Mouse (Mus musculus): ENCODE data around the gene Rgs17. TPM values are rescaled to one million over a fixed set of nuclear protein-coding genes. Genes with fewer than 3 reads are reported as not detected.
A peak's percentile ranks its signal among the peaks of the same experiment; 100 is the strongest.

The Rgs17 gene
- polyA plus RNA-seq, 1 experiment from 2014 or later: 3.0 TPM

- WGBS: 92% methylated on average over 8 of the region's 8 CpGs
- H3K4me3 ChIP-seq (ENCODE audit: low read depth, low read length): no peak overlapping the region
- H3K9ac ChIP-seq (ENCODE audit: low read length): no peak overlapping the region
- H3K4me2 ChIP-seq: no peak overlapping the region
- H3K4me1 ChIP-seq (ENCODE audit: control insufficient read depth, insufficient read depth, low read length): no peaks in the 10 kb centered on the region
- DNase-seq (ENCODE audit: low spot score, missing footprints): no peak
- H3K9me3 ChIP-seq (ENCODE audit: control insufficient read depth, low read length): no peaks in the 10 kb centered on the region
- H3K27ac ChIP-seq (ENCODE audit: low read depth, low read length): no peak overlapping the region
- ATAC-seq (ENCODE audit: low FRiP score): no peak
- no peaks in the 10 kb centered on the region for H3K27me3 ChIP-seq (ENCODE audit: control insufficient read depth, insufficient read depth, low read length)
- H3K36me3 ChIP-seq (ENCODE audit: control insufficient read depth, insufficient read depth, low read length): no peaks in the 10 kb centered on the region
Observed at GRCm38 (mm10) chr10:5853290-5853868, 68.8 kb downstream of the Rgs17 start.

GRCm38 (mm10) chr10:5846939-5847338, 75.3 kb downstream of the Rgs17 start:
- no peak overlapping the region for H3K27ac ChIP-seq (ENCODE audit: low read depth, low read length)
- no peaks in the 10 kb centered on the region for H3K4me1 ChIP-seq (ENCODE audit: control insufficient read depth, insufficient read depth, low read length)
- no peaks in the 10 kb centered on the region for H3K9me3 ChIP-seq (ENCODE audit: control insufficient read depth, low read length)
- no peaks in the 10 kb centered on the region for H3K27me3 ChIP-seq (ENCODE audit: control insufficient read depth, insufficient read depth, low read length)
- H3K4me2 ChIP-seq: no peak overlapping the region
- 40% methylated on average over 2 of the region's 2 CpGs for WGBS
- DNase-seq (ENCODE audit: low spot score, missing footprints) (peak; percentile 84), ATAC-seq (ENCODE audit: low FRiP score) (no peak)
- no peak overlapping the region for H3K4me3 ChIP-seq (ENCODE audit: low read depth, low read length)
- no peaks in the 10 kb centered on the region for H3K36me3 ChIP-seq (ENCODE audit: control insufficient read depth, insufficient read depth, low read length)
- no peak overlapping the region for H3K9ac ChIP-seq (ENCODE audit: low read length)

- Histone ChIP-seq H3K36me3 (ENCODE audit: control insufficient read depth, insufficient read depth, low read length) (no peaks in the 10 kb centered on the region), H3K27me3 (ENCODE audit: control insufficient read depth, insufficient read depth, low read length) (no peaks in the 10 kb centered on the region), H3K27ac (ENCODE audit: low read depth, low read length) (no peak overlapping the region), H3K9ac (ENCODE audit: low read length) (no peak overlapping the region), H3K4me1 (ENCODE audit: control insufficient read depth, insufficient read depth, low read length) (no peaks in the 10 kb centered on the region), H3K4me2 (no peak overlapping the region), H3K9me3 (ENCODE audit: control insufficient read depth, low read length) (no peaks in the 10 kb centered on the region), H3K4me3 (ENCODE audit: low read depth, low read length) (no peak overlapping the region)
- WGBS: 82% methylated on average over 4 of the region's 4 CpGs
- DNase-seq (ENCODE audit: low spot score, missing footprints) (no peak), ATAC-seq (ENCODE audit: low FRiP score) (no peak)
Observed at GRCm38 (mm10) chr10:5841369-5841768, 80.8 kb downstream of the Rgs17 start.

- 73% methylated on average over 6 of the region's 6 CpGs for WGBS
- Histone ChIP-seq H3K4me3 (ENCODE audit: low read depth, low read length) (no peak overlapping the region), H3K9me3 (ENCODE audit: control insufficient read depth, low read length) (no peaks in the 10 kb centered on the region), H3K27ac (ENCODE audit: low read depth, low read length) (no peak overlapping the region), H3K9ac (ENCODE audit: low read length) (no peak overlapping the region), H3K36me3 (ENCODE audit: control insufficient read depth, insufficient read depth, low read length) (no peaks in the 10 kb centered on the region), H3K4me1 (ENCODE audit: control insufficient read depth, insufficient read depth, low read length) (peaks cover 7% of the 10 kb centered on the region), H3K4me2 (no peak overlapping the region), H3K27me3 (ENCODE audit: control insufficient read depth, insufficient read depth, low read length) (no peaks in the 10 kb centered on the region)
- ATAC-seq (ENCODE audit: low FRiP score): no peak
- DNase-seq (ENCODE audit: low spot score, missing footprints): no peak
Observed at GRCm38 (mm10) chr10:5826336-5827025, 95.7 kb downstream of the Rgs17 start.

- 1% methylated on average over 3 of the region's 3 CpGs for WGBS
- H3K9me3 ChIP-seq (ENCODE audit: control insufficient read depth, low read length): no peaks in the 10 kb centered on the region
- peaks cover 7% of the 10 kb centered on the region for H3K4me1 ChIP-seq (ENCODE audit: control insufficient read depth, insufficient read depth, low read length)
- ATAC-seq (ENCODE audit: low FRiP score) (0 out of 2 replicates have a peak, but pooled peaks have one; percentile 2), DNase-seq (ENCODE audit: low spot score, missing footprints) (peak; percentile 93)
- no peaks in the 10 kb centered on the region for H3K27me3 ChIP-seq (ENCODE audit: control insufficient read depth, insufficient read depth, low read length)
- peak overlapping the region; percentile 48 for H3K9ac ChIP-seq (ENCODE audit: low read length)
- H3K4me3 ChIP-seq (ENCODE audit: low read depth, low read length): peak overlapping the region; percentile 94
- no peaks in the 10 kb centered on the region for H3K36me3 ChIP-seq (ENCODE audit: control insufficient read depth, insufficient read depth, low read length)
- peak overlapping the region; percentile 53 for H3K4me2 ChIP-seq
- no peak overlapping the region for H3K27ac ChIP-seq (ENCODE audit: low read depth, low read length)
Observed at GRCm38 (mm10) chr10:5824779-5825178, 97.4 kb downstream of the Rgs17 start.

GRCm38 (mm10) chr10:5823740-5824491, 98.3 kb downstream of the Rgs17 start, which contains the start of gene Mtrf1l:
Mtrf1l (minus strand) TSS chr10:5823910.
- ATAC-seq (ENCODE audit: low FRiP score) (peak; percentile 97), DNase-seq (ENCODE audit: low spot score, missing footprints) (peak; percentile 100)
- Histone ChIP-seq H3K4me2 (peak within 1 kb of the TSS; percentile 53), H3K4me1 (ENCODE audit: control insufficient read depth, insufficient read depth, low read length) (peaks cover 7% of the 10 kb centered on the region), H3K9me3 (ENCODE audit: control insufficient read depth, low read length) (no peaks in the 10 kb centered on the region), H3K27ac (ENCODE audit: low read depth, low read length) (peak within 1 kb of the TSS; percentile 69), H3K27me3 (ENCODE audit: control insufficient read depth, insufficient read depth, low read length) (no peaks in the 10 kb centered on the region), H3K9ac (ENCODE audit: low read length) (peak within 1 kb of the TSS; percentile 90), H3K4me3 (ENCODE audit: low read depth, low read length) (peak within 1 kb of the TSS; percentile 94), H3K36me3 (ENCODE audit: control insufficient read depth, insufficient read depth, low read length) (peaks cover 2% of the 10 kb centered on the region; the same call in 1 of the 2 replicates)
- WGBS: 0% methylated on average over 47 of the region's 47 CpGs

GRCm38 (mm10) chr10:5823291-5823739, 98.9 kb downstream of the Rgs17 start:
- H3K9me3 ChIP-seq (ENCODE audit: control insufficient read depth, low read length): no peaks in the 10 kb centered on the region
- H3K9ac ChIP-seq (ENCODE audit: low read length): peak overlapping the region; percentile 90
- peak overlapping the region; percentile 53 for H3K4me2 ChIP-seq
- peak overlapping the region; percentile 94 for H3K4me3 ChIP-seq (ENCODE audit: low read depth, low read length)
- no peaks in the 10 kb centered on the region for H3K27me3 ChIP-seq (ENCODE audit: control insufficient read depth, insufficient read depth, low read length)
- peak overlapping the region; percentile 62 for H3K27ac ChIP-seq (ENCODE audit: low read depth, low read length)
- ATAC-seq (ENCODE audit: low FRiP score) (no peak), DNase-seq (ENCODE audit: low spot score, missing footprints) (peak; percentile 88)
- under 1% methylated on average over 37 of the region's 37 CpGs for WGBS
- H3K36me3 ChIP-seq (ENCODE audit: control insufficient read depth, insufficient read depth, low read length): peaks cover 2% of the 10 kb centered on the region
- H3K4me1 ChIP-seq (ENCODE audit: control insufficient read depth, insufficient read depth, low read length): peaks cover 7% of the 10 kb centered on the region

GRCm38 (mm10) chr10:5818772-5819171, 103.4 kb downstream of the Rgs17 start:
- WGBS: 89% methylated on average over 3 of the region's 3 CpGs
- H3K27ac ChIP-seq (ENCODE audit: low read depth, low read length): no peak overlapping the region
- no peaks in the 10 kb centered on the region for H3K9me3 ChIP-seq (ENCODE audit: control insufficient read depth, low read length)
- H3K36me3 ChIP-seq (ENCODE audit: control insufficient read depth, insufficient read depth, low read length): peaks cover 17% of the 10 kb centered on the region
- ATAC-seq (ENCODE audit: low FRiP score) (no peak), DNase-seq (ENCODE audit: low spot score, missing footprints) (no peak)
- H3K4me2 ChIP-seq: no peak overlapping the region
- H3K27me3 ChIP-seq (ENCODE audit: control insufficient read depth, insufficient read depth, low read length): no peaks in the 10 kb centered on the region
- H3K4me1 ChIP-seq (ENCODE audit: control insufficient read depth, insufficient read depth, low read length): peaks cover 7% of the 10 kb centered on the region
- H3K4me3 ChIP-seq (ENCODE audit: low read depth, low read length): no peak overlapping the region
- no peak overlapping the region for H3K9ac ChIP-seq (ENCODE audit: low read length)

- H3K9ac ChIP-seq (ENCODE audit: low read length): no peak overlapping the region
- H3K27me3 ChIP-seq (ENCODE audit: control insufficient read depth, insufficient read depth, low read length): no peaks in the 10 kb centered on the region
- WGBS: 98% methylated on average over 2 of the region's 2 CpGs
- ATAC-seq (ENCODE audit: low FRiP score) (no peak), DNase-seq (ENCODE audit: low spot score, missing footprints) (no peak)
- peaks cover 26% of the 10 kb centered on the region for H3K36me3 ChIP-seq (ENCODE audit: control insufficient read depth, insufficient read depth, low read length)
- no peaks in the 10 kb centered on the region for H3K9me3 ChIP-seq (ENCODE audit: control insufficient read depth, low read length)
- no peaks in the 10 kb centered on the region for H3K4me1 ChIP-seq (ENCODE audit: control insufficient read depth, insufficient read depth, low read length)
- no peak overlapping the region for H3K4me2 ChIP-seq
- H3K27ac ChIP-seq (ENCODE audit: low read depth, low read length): no peak overlapping the region
- H3K4me3 ChIP-seq (ENCODE audit: low read depth, low read length): no peak overlapping the region
Observed at GRCm38 (mm10) chr10:5815968-5816367, 106.2 kb downstream of the Rgs17 start.
